Mouse (Mus musculus): Measurements from ENCODE around the gene Prkca. TPM values are rescaled to one million over a fixed set of nuclear protein-coding genes. Genes with fewer than 3 reads are reported as not detected.

Gene Prkca
- polyA plus RNA-seq, 1 experiment from 2014 or later = 5.3 TPM

DNA sequence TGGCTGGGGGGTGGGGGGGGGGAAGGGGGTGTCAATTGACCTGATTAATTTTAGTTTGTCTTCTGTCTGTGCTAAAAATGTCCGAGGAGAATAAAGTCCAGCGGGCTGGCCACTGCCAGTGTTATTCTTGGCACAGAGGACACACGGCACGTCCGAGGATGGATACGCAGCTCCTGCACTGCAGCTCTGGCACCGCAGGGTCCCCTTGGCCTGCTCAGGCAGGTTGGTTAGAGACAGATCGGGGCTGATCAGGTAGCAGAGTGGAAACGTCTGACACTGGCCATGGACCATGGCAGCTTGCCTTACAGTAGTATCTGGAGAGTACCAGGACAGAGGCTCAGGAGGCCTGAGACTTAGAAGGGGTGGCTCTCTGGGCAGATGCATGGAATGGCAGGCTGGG is 393.5 kb downstream of the Prkca start:
- ATAC-seq (no peak), DNase-seq (ENCODE audit: low spot score) (no peak)
- H3K4me3 ChIP-seq (ENCODE audit: low read depth, low read length) = no peak overlapping the region
- 67% methylated on average over 9 of the region's 9 CpGs for WGBS
- peaks cover 3% of the 10 kb centered on the region; the same call in 1 of the 2 replicates for H3K36me3 ChIP-seq (ENCODE audit: control insufficient read depth, insufficient read depth, low read length)
- H3K9ac ChIP-seq (ENCODE audit: low read length) = no peak overlapping the region
- H3K9me3 ChIP-seq (replicated peaks; ENCODE audit: control insufficient read depth, low read length) = no peaks in the 10 kb centered on the region
- H3K27ac ChIP-seq (ENCODE audit: low read depth, low read length) = no peak overlapping the region
- H3K4me1 ChIP-seq (ENCODE audit: control insufficient read depth, insufficient read depth, low read length) = peaks cover 5% of the 10 kb centered on the region
- H3K27me3 ChIP-seq (replicated peaks; ENCODE audit: control insufficient read depth, insufficient read depth, low read length) = no peaks in the 10 kb centered on the region
- H3K4me2 ChIP-seq (ENCODE audit: low read length) = no peak overlapping the region

DNA sequence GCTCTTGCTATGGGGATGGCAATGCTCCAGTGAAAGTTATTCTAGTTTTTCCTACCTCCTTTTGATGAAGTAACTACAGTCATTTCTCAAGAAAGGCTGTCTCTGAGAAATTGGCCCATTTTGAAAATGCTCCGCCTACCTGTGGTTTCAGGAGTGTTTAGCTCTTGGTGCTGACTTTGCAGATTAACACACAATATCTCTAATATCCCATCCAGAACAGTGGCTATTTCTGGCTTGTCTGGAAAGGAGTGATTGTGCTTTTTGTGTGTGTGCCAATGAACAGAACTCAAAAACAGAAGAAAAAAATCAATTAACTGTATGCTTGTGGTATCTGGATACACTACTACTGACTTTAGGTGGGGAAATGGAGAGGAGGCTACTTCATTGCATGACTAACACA is 395.8 kb downstream of the Prkca start:
- Histone ChIP-seq H3K4me1 (ENCODE audit: control insufficient read depth, insufficient read depth, low read length) (peaks cover 3% of the 10 kb centered on the region; the same call in 1 of the 2 replicates), H3K9ac (ENCODE audit: low read length) (no peak overlapping the region), H3K4me2 (ENCODE audit: low read length) (no peak overlapping the region), H3K36me3 (ENCODE audit: control insufficient read depth, insufficient read depth, low read length) (no peaks in the 10 kb centered on the region), H3K27ac (ENCODE audit: low read depth, low read length) (no peak overlapping the region), H3K9me3 (replicated peaks; ENCODE audit: control insufficient read depth, low read length) (no peaks in the 10 kb centered on the region), H3K4me3 (ENCODE audit: low read depth, low read length) (no peak overlapping the region), H3K27me3 (replicated peaks; ENCODE audit: control insufficient read depth, insufficient read depth, low read length) (no peaks in the 10 kb centered on the region)
- 97% methylated on average over 1 of the region's 1 CpGs for WGBS
- ATAC-seq (no peak), DNase-seq (ENCODE audit: low spot score) (no peak)

DNA sequence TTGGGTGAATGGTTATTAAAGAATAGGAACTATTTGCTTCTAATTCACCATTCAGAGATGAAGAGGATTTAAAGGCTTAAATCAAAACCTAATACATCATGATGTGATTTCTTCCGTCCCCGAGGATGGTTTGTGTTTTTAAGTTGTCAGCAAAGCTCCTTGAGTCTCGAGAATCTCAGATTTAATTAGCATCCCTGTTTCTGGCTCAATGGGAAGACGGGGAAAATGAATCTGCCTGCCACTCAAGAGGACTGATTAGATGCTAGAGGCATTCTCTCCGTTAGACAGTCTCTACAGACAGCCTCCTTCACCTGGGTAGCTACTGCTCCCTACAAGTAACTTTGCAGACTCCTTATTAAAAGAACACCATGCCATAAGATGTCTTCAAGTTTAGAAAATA is 396.9 kb downstream of the Prkca start:
- Histone ChIP-seq H3K9ac (ENCODE audit: low read length) (no peak overlapping the region), H3K4me2 (ENCODE audit: low read length) (no peak overlapping the region), H3K27me3 (replicated peaks; ENCODE audit: control insufficient read depth, insufficient read depth, low read length) (no peaks in the 10 kb centered on the region), H3K9me3 (replicated peaks; ENCODE audit: control insufficient read depth, low read length) (no peaks in the 10 kb centered on the region), H3K4me3 (ENCODE audit: low read depth, low read length) (no peak overlapping the region), H3K27ac (ENCODE audit: low read depth, low read length) (no peak overlapping the region), H3K36me3 (ENCODE audit: control insufficient read depth, insufficient read depth, low read length) (no peaks in the 10 kb centered on the region), H3K4me1 (ENCODE audit: control insufficient read depth, insufficient read depth, low read length) (peaks cover 3% of the 10 kb centered on the region; the same call in 1 of the 2 replicates)
- no peak for ATAC-seq
- DNase-seq (ENCODE audit: low spot score) = peak; percentile 39
- 9% methylated on average over 5 of the region's 5 CpGs for WGBS

DNA sequence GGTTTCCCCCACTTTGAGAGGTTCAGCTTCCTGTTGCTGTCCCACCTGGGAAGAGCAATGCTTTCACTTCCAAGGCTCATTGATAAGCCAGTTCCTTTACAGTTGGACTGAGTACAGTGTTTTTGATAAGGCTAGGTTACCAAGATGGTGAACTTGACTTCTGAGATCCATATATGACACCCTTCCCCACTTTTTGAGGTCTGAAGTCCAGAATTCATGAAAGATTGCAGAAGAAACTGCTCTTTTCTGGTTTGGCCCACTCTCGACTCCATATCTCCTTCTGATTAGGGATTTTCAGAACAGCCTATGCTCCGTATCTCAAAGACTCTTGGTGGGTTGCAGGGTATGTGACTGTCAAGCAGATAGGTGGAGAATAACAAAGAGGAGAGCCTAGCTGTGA is 406.8 kb downstream of the Prkca start:
- Histone ChIP-seq H3K27ac (ENCODE audit: low read depth, low read length) (no peak overlapping the region), H3K27me3 (replicated peaks; ENCODE audit: control insufficient read depth, insufficient read depth, low read length) (no peaks in the 10 kb centered on the region), H3K4me2 (ENCODE audit: low read length) (no peak overlapping the region), H3K36me3 (ENCODE audit: control insufficient read depth, insufficient read depth, low read length) (no peaks in the 10 kb centered on the region), H3K4me3 (ENCODE audit: low read depth, low read length) (no peak overlapping the region), H3K9ac (ENCODE audit: low read length) (no peak overlapping the region), H3K4me1 (ENCODE audit: control insufficient read depth, insufficient read depth, low read length) (no peaks in the 10 kb centered on the region), H3K9me3 (replicated peaks; ENCODE audit: control insufficient read depth, low read length) (0 out of 2 replicates have a peak, but pooled peaks cover 2% of the 10 kb centered on the region)
- WGBS = 92% methylated on average over 2 of the region's 2 CpGs
- ATAC-seq = no peak
- no peak for DNase-seq (ENCODE audit: low spot score)

DNA sequence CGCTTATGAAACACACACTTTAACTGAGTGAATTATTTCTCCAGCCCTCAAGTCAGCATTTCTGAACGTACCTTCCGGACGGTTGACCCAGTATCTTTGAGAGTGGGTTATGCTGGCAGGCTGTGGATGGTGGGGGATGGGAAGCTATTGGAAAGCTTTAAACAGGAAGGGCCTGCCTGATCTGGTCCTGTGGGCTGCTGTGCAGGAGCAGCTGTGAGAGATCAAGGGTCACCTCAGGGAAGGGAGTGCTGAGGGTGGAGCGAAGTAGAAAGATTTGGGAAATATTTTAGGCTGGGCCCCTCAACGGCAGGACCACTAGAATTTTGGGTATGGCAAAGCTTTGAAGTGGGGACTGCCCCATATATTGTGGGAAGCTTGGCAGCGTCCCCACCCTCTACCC is 412.0 kb downstream of the Prkca start:
- no peaks in the 10 kb centered on the region for H3K36me3 ChIP-seq (ENCODE audit: control insufficient read depth, insufficient read depth, low read length)
- no peak overlapping the region for H3K4me3 ChIP-seq (ENCODE audit: low read depth, low read length)
- no peaks in the 10 kb centered on the region for H3K9me3 ChIP-seq (replicated peaks; ENCODE audit: control insufficient read depth, low read length)
- H3K9ac ChIP-seq (ENCODE audit: low read length) = no peak overlapping the region
- H3K4me2 ChIP-seq (ENCODE audit: low read length) = no peak overlapping the region
- no peak overlapping the region for H3K27ac ChIP-seq (ENCODE audit: low read depth, low read length)
- DNase-seq (ENCODE audit: low spot score) (no peak), ATAC-seq (no peak)
- H3K4me1 ChIP-seq (ENCODE audit: control insufficient read depth, insufficient read depth, low read length) = no peaks in the 10 kb centered on the region
- H3K27me3 ChIP-seq (replicated peaks; ENCODE audit: control insufficient read depth, insufficient read depth, low read length) = no peaks in the 10 kb centered on the region
- WGBS = 83% methylated on average over 7 of the region's 7 CpGs

DNA sequence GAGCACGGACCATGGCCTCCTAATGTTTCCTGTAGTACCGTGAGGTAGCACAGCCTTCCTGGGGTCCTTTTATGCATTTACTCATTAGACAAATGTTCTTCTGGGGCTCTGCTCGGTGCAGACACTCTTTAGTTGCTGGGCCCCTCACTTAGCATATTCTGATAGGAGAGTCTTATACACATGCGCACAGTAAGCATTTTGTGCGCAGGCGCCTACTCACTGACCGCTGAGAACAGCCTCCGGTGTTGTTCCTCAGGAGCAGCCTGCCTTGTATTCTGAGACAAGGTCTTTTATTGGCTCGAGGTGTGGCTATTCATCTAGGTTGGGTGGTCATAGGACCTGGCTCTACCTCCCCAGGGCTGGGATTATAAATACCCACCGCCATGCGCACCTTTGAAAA is 412.4 kb downstream of the Prkca start:
- Histone ChIP-seq H3K4me3 (ENCODE audit: low read depth, low read length) (no peak overlapping the region), H3K9ac (ENCODE audit: low read length) (no peak overlapping the region), H3K4me1 (ENCODE audit: control insufficient read depth, insufficient read depth, low read length) (no peaks in the 10 kb centered on the region), H3K27ac (ENCODE audit: low read depth, low read length) (no peak overlapping the region), H3K36me3 (ENCODE audit: control insufficient read depth, insufficient read depth, low read length) (no peaks in the 10 kb centered on the region), H3K27me3 (replicated peaks; ENCODE audit: control insufficient read depth, insufficient read depth, low read length) (no peaks in the 10 kb centered on the region), H3K4me2 (ENCODE audit: low read length) (no peak overlapping the region), H3K9me3 (replicated peaks; ENCODE audit: control insufficient read depth, low read length) (no peaks in the 10 kb centered on the region)
- 90% methylated on average over 11 of the region's 11 CpGs for WGBS
- DNase-seq (ENCODE audit: low spot score) (no peak), ATAC-seq (no peak)

DNA sequence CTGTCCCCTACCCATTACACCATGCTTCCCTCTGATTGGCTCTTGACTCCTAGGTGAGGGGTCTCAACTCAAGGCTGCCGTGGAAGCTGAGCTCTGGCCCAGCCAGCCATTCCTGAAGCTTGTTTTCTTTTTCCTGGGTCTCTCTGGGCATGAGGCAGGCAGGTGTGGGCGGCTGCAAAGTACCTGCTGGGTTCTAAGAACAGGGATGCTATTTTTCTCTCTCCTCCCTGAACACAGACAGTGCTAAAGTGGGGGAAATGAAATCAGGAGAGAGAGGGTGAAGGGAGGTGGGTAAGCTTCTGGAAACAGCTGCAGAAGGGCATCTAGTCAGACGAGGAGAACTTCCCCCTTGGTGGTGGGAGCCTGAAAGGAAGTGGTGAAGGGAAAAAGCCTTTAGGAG is 414.0 kb downstream of the Prkca start:
- ATAC-seq = no peak
- no peaks in the 10 kb centered on the region for H3K9me3 ChIP-seq (replicated peaks; ENCODE audit: control insufficient read depth, low read length)
- 59% methylated on average over 3 of the region's 3 CpGs for WGBS
- H3K36me3 ChIP-seq (ENCODE audit: control insufficient read depth, insufficient read depth, low read length) = no peaks in the 10 kb centered on the region
- H3K27me3 ChIP-seq (replicated peaks; ENCODE audit: control insufficient read depth, insufficient read depth, low read length) = no peaks in the 10 kb centered on the region
- H3K4me2 ChIP-seq (ENCODE audit: low read length) = no peak overlapping the region
- no peak overlapping the region for H3K27ac ChIP-seq (ENCODE audit: low read depth, low read length)
- no peak for DNase-seq (ENCODE audit: low spot score)
- H3K4me1 ChIP-seq (ENCODE audit: control insufficient read depth, insufficient read depth, low read length) = no peaks in the 10 kb centered on the region
- no peak overlapping the region for H3K4me3 ChIP-seq (ENCODE audit: low read depth, low read length)
- no peak overlapping the region for H3K9ac ChIP-seq (ENCODE audit: low read length)

DNA sequence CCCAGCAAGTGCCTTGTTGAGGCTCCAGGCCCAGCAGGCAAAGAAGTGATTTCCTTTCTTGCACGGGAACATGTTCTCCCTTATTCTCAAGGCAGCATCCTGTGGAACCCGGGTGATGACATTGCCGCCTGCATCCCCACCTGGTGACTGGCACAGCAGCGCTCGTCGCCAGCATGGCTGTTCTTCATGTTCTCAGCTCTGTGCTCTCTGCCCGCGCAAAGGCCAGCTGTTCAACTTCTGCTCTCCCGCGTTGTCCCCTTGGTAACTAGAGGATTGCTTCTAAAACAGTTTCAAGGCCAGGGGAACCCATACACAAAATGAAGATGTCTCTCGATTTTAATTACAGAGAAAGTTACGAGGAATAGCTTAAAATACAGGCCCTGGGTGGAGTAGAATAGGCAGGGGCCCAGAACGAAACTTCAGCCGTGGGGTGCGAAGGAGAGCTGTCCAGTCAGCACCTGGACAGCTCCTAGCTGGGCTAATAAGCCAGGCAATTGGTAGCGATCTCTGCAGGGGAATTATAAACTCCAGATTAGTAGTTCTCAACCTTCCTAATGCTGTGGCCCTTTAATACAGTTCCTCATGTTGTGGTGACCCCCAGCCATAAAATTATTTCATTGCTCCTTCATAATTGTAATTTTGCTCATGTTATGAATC is 423.7 kb downstream of the Prkca start:
- whole genome bisulfite sequencing = 33% methylated on average over 16 of the region's 16 CpGs
- Histone ChIP-seq H3K36me3 (ENCODE audit: control insufficient read depth, insufficient read depth, low read length) (no peaks in the 10 kb centered on the region), H3K4me1 (ENCODE audit: control insufficient read depth, insufficient read depth, low read length) (0 out of 2 replicates have a peak, but pooled peaks cover under 1% of the 10 kb centered on the region), H3K4me2 (ENCODE audit: low read length) (no peak overlapping the region), H3K9ac (ENCODE audit: low read length) (no peak overlapping the region), H3K27ac (ENCODE audit: low read depth, low read length) (no peak overlapping the region), H3K4me3 (ENCODE audit: low read depth, low read length) (no peak overlapping the region), H3K9me3 (replicated peaks; ENCODE audit: control insufficient read depth, low read length) (no peaks in the 10 kb centered on the region), H3K27me3 (replicated peaks; ENCODE audit: control insufficient read depth, insufficient read depth, low read length) (0 out of 2 replicates have a peak, but pooled peaks cover 3% of the 10 kb centered on the region)
- DNase-seq (ENCODE audit: low spot score) = peak; percentile 28
- ATAC-seq = no peak

DNA sequence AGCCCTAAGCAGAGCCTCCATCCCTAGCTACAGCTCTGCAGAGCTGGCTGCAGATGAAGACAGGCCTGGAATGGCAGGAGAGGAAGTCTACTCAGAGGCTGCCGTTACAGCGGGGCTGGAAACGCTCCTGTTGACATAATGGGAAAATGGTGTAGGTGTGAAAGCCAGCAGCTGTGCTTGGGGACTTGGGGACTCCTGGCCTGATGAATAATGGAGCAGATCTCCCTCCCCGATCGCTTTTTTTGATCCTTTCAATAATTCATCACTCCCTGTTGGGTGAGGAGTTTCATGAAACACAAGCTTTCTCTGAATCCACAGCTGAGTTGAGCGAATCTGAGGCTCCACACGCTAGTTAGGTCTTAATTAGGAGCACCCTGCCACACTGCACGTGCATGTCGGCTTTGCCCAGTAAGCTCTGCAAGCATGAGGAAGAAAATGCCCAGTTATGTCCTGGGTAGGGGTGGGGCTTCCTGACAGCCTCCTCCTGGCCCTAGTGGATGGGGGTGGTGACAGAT is 425.9 kb downstream of the Prkca start:
- no peak overlapping the region for H3K4me3 ChIP-seq (ENCODE audit: low read depth, low read length)
- WGBS = 29% methylated on average over 9 of the region's 9 CpGs
- peak; percentile 69 for ATAC-seq
- H3K9ac ChIP-seq (ENCODE audit: low read length) = no peak overlapping the region
- H3K36me3 ChIP-seq (ENCODE audit: control insufficient read depth, insufficient read depth, low read length) = no peaks in the 10 kb centered on the region
- H3K4me1 ChIP-seq (ENCODE audit: control insufficient read depth, insufficient read depth, low read length) = 0 out of 2 replicates have a peak, but pooled peaks cover 2% of the 10 kb centered on the region
- no peak overlapping the region for H3K4me2 ChIP-seq (ENCODE audit: low read length)
- H3K9me3 ChIP-seq (replicated peaks; ENCODE audit: control insufficient read depth, low read length) = no peaks in the 10 kb centered on the region
- DNase-seq (ENCODE audit: low spot score) = peak; percentile 80
- H3K27ac ChIP-seq (ENCODE audit: low read depth, low read length) = peak overlapping the region; percentile 68; the same call in 1 of the 2 replicates
- 0 out of 2 replicates have a peak, but pooled peaks cover 3% of the 10 kb centered on the region for H3K27me3 ChIP-seq (replicated peaks; ENCODE audit: control insufficient read depth, insufficient read depth, low read length)
